Mouse (Mus musculus): Measurements from ENCODE around the gene Gm28870.
"Not testable (repeated sequence)": the region's sequence is repeated elsewhere in the genome, so short reads cannot be mapped to it uniquely, and the experiment has no call there.

Gm28870 gene

GRCm38 (mm10) chrY:50096976-50097375 lies at the start of gene Gm28870:
Gm28870 (plus strand) TSS chrY:50097276.
- DNase-seq (ENCODE audit: low spot score in 2 of 2) = not testable (repeated sequence)

All from right cerebral cortex, postnatal 36 days (tissue).